Mouse (Mus musculus) megakaryocyte, embryonic 14.5 days (primary cell): Measurements from ENCODE around the gene Emc10.

Experiments
- FLI1 ChIP-seq: IDR thresholded peaks from 2 replicates; pipeline ENCODE4 v1.6.1; 2012; ENCODE audit warnings: low read length, inconsistent platforms, mixed read lengths
- GATA1 ChIP-seq: IDR thresholded peaks from 3 replicates; pipeline ENCODE4 v1.6.1; 2012; ENCODE audit warnings: mixed read lengths, low read length, inconsistent platforms, borderline replicate concordance

DNA sequence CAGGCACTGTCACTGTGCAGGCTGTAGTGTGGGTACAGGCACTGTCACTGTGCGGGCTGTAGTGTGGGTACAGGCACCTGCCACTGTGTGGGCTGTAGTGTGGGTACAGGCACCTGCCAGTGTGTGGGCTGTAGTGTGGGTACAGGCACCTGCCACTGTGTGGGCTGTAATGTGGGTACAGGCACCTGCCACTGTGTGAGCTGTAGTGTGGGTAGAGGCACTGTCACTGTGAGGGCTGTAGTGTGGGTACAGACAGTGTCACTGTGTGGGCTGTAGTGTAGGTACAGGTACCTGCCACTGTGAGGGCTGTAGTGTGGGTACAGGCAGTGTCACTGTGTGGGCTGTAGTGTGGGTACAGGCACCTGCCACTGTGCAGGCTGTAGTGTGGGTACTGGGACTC is 12.2 kb downstream of the Emc10 start:
- TF ChIP-seq FLI1, result no peak
- no peak for TF ChIP-seq GATA1
